Mouse (Mus musculus) midbrain, embryonic 14.5 days (tissue): Measurements from ENCODE around the gene Eml2. TPM values are rescaled to one million over a fixed set of nuclear protein-coding genes. Genes with fewer than 3 reads are reported as not detected.

ENCODE experiments used
- ATAC-seq: fragments of 200-750 bp; cut with Nextera tagmentation; 2 replicates; pipeline ENCODE4 v1.8.0; 2017; ENCODE audit warnings: moderate number of reproducible peaks, moderate library complexity; ENCODE audit not compliant: low FRiP score, low TSS enrichment
- DNase-seq: peaks from one replicate; pipeline ENCODE4 v3.0.0-alpha.2; 2015
- H3K27ac ChIP-seq: fragments of 300-500 bp; sonication (generic); replicated peaks from 2 replicates; pipeline ENCODE4 v1.5.1; 2014; ENCODE audit warnings: mild to moderate bottlenecking, low read depth, low read length, moderate library complexity
- H3K27me3 ChIP-seq: fragments of 300-500 bp; sonication (generic); 2 replicates; pipeline ENCODE4 v1.6.1; 2014; ENCODE audit warnings: low read length, control low read depth, mixed read lengths; ENCODE audit not compliant: control insufficient read depth, insufficient read depth
- H3K36me3 ChIP-seq: fragments of 300-500 bp; sonication (generic); 2 replicates; pipeline ENCODE4 v1.6.1; 2014; ENCODE audit warnings: low read length, control low read depth; ENCODE audit not compliant: control insufficient read depth, insufficient read depth
- H3K4me1 ChIP-seq: fragments of 300-500 bp; sonication (generic); 2 replicates; pipeline ENCODE4 v1.6.1; 2014; ENCODE audit warnings: mild to moderate bottlenecking, antibody characterized with exemption, low read length, control low read depth; ENCODE audit not compliant: control insufficient read depth, insufficient read depth
- H3K4me2 ChIP-seq: fragments of 300-500 bp; sonication (generic); 2 replicates; pipeline ENCODE4 v1.6.1; 2014; ENCODE audit warnings: mild to moderate bottlenecking, low read length, moderate library complexity
- H3K4me3 ChIP-seq: fragments of 300-500 bp; sonication (generic); replicated peaks from 2 replicates; pipeline ENCODE4 v1.5.1; 2014; ENCODE audit warnings: low read depth, low read length
- H3K9ac ChIP-seq: fragments of 300-500 bp; sonication (generic); replicated peaks from 2 replicates; pipeline ENCODE4 v1.6.1; 2014; ENCODE audit warnings: mild to moderate bottlenecking, low read length, moderate library complexity
- H3K9me3 ChIP-seq: fragments of 300-500 bp; sonication (generic); 2 replicates; pipeline ENCODE4 v1.6.1; 2016; ENCODE audit warnings: low read length, control low read depth, mixed read lengths; ENCODE audit not compliant: control insufficient read depth
- WGBS: fragments of 180-500 bp; shearing (Covaris S2); extraction: QIAGEN DNeasy Blood & Tissue Kit; methylation state at CpG from one replicate; pipeline ENCODE4 v1.1.7; 2014; 5-methylcytosine and 5-hydroxymethylcytosine counted together
- polyA plus RNA-seq: library from polyadenylated mRNA; unstranded; fragments of >200 nt; fragmentation: Nextera tagmentation; extraction: Ambion mirVana; gene quantifications from 2 replicates; pipeline ENCODE4 v1.2.1, GENCODE M21; 2014

Eml2 gene
- polyA plus RNA-seq, 1 experiment from 2014 or later = 2.6 TPM

DNA sequence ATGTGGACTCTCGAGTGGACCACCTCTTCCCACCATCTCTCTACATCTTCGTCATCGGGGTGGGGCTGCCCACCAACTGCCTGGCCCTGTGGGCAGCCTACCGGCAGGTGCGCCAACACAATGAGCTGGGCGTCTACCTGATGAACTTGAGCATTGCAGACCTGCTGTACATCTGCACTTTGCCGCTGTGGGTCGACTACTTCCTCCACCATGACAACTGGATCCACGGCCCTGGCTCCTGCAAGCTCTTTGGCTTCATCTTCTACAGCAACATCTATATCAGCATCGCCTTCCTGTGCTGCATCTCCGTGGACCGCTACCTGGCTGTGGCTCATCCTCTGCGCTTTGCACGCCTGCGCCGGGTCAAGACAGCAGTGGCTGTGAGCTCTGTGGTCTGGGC, 46.0 kb downstream of the Eml2 start:
- Histone ChIP-seq H3K27ac (no peak overlapping the region), H3K27me3 (no peaks in the 10 kb centered on the region), H3K9me3 (no peaks in the 10 kb centered on the region), H3K9ac (no peak overlapping the region), H3K4me1 (peaks cover 6% of the 10 kb centered on the region), H3K4me3 (no peak overlapping the region), H3K4me2 (no peak overlapping the region), H3K36me3 (peaks cover 6% of the 10 kb centered on the region; the same call in 1 of the 2 replicates)
- WGBS = 95% methylated on average over 16 of the region's 16 CpGs
- ATAC-seq (no peak), DNase-seq (no peak)

DNA sequence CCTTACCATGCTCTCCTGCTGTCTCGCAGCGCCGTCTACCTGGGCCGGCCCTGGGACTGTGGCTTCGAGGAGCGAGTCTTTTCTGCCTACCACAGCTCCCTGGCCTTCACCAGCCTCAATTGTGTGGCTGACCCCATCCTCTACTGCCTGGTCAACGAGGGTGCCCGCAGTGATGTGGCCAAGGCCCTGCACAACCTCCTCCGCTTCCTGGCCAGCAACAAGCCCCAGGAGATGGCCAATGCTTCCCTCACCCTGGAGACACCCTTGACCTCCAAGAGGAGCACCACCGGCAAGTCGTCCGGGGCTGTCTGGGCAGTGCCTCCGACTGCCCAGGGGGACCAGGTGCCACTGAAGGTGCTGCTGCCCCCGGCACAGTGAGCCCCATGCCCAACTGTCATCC, 46.7 kb downstream of the Eml2 start:
- no peak for ATAC-seq
- WGBS = 93% methylated on average over 14 of the region's 14 CpGs
- no peak overlapping the region for H3K4me2 ChIP-seq
- H3K27me3 ChIP-seq = no peaks in the 10 kb centered on the region
- no peak overlapping the region for H3K27ac ChIP-seq
- no peak overlapping the region for H3K4me3 ChIP-seq
- H3K36me3 ChIP-seq = peaks cover 6% of the 10 kb centered on the region; the same call in 1 of the 2 replicates
- H3K9me3 ChIP-seq = no peaks in the 10 kb centered on the region
- peaks cover 8% of the 10 kb centered on the region for H3K4me1 ChIP-seq
- H3K9ac ChIP-seq = no peak overlapping the region
- no peak for DNase-seq

DNA sequence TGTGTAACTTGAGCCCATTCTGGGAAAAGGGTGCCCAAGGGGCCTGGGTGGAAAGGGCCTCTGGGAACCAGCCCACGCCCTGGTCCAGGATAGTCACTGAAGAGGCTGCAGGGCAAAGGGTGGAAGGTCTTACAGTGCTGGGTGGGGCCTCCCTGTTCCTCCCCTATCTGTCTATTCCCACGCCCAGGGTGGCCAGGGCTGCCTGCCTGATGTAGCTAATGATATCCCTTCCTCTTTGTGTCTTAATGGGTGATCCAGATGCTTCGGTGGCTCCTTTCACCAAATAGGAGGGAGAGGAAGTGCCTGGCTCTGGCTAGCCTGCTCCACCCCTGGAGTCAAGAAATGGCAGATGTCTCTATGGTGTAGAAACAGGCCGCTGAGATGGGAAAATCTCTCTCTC, 48.7 kb downstream of the Eml2 start:
- Histone ChIP-seq H3K4me1 (peaks cover 17% of the 10 kb centered on the region), H3K9me3 (no peaks in the 10 kb centered on the region), H3K27ac (no peak overlapping the region), H3K9ac (no peak overlapping the region), H3K4me2 (no peak overlapping the region), H3K4me3 (no peak overlapping the region), H3K36me3 (peaks cover 6% of the 10 kb centered on the region; the same call in 1 of the 2 replicates), H3K27me3 (no peaks in the 10 kb centered on the region)
- DNase-seq (no peak), ATAC-seq (no peak)
- WGBS = 83% methylated on average over 4 of the region's 4 CpGs

DNA sequence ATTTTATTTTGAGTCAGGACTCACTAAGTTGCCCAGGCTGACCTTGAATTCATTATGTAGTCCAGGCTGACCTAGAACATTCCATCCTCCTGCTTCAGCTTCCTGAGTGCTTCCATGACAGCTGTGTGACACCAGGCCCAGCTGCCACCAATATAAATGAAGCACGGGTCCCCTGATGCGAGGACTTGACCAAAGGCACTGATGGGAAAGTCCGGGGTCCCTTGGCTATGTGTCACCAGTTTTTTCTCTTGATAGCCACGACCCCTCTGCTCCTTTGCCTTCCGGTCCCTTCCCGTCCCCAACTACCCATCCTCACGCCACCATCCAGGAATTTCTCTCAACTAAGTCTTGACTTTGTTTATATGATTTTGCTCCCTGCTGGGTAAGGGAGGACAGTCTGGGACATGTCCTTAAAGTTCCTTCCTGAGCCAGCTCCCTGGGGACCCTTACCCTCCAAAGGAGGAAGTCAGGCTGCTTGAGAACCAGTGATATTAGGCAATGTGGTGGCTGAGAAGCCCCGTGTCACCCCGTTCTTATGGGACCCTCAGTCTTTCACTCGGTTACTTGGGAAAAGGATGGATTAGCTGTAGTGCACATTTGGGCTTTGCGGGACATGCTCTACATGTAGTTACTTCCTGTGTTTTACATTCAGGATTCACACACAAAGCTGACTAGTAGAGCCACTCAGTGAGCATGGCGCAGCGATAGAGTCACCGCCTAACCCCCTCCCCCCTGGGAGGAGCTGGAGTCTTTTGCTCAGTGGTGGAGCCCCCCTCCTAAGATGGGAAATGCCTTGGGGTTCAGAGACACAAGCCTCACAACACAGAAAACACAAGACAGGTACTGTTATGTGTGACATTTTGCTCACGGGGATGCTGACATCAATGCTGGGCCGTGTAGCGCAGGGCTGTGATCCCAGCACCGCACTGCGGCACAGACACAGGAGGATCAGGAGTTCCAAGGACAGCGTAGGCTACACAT, 50.9 kb downstream of the Eml2 start:
- ATAC-seq (peak; percentile 21; the same call in 1 of the 2 replicates), DNase-seq (peak; percentile 68)
- Histone ChIP-seq H3K36me3 (peaks cover 14% of the 10 kb centered on the region), H3K4me3 (peak overlapping the region; percentile 65), H3K27ac (peak overlapping the region; percentile 100), H3K9me3 (no peaks in the 10 kb centered on the region), H3K27me3 (no peaks in the 10 kb centered on the region), H3K4me1 (peaks cover 19% of the 10 kb centered on the region), H3K9ac (peak overlapping the region; percentile 61), H3K4me2 (peak overlapping the region; percentile 92)
- 19% methylated on average over 20 of the region's 20 CpGs for WGBS

DNA sequence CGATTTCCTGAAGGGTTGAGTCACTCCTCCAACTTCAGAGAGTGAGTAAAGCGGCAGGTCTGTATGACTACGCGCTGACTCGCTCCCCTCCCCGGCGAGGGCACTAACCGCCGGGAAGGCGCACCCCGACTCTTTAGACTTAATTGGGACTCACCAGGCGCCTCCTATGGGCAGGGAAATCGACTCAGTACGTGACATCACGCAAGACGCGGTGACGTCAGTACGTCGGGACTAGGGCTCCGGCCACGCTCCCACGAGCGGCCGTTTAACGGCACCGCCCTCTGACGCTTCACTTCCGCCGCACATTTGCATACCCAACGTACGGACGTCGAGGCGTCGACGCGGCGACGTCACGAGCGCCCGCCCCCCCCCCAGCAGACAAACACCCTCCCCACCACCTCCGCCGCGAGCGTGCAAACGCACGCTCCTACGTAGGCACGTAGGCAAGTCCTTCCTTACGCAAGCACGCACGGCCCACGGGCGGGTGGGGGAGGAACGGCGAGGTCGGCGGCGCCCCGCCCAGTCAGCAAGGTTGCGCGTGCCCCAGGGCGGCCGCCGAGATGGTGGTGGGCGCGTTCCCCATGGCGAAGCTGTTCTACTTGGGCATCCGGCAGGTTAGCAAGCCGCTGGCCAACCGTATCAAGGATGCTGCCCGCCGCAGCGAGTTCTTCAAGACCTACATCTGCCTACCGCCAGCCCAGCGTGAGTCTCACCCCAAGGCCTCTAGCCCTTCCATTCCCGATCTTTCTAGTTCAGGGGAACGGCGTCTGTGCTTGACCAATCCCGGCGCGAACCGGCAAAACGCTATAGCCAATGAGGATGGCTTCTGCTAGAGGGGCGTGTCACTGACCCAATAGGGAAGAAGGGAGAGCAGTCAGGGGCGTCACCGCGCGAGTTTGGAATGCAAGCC, 51.9 kb downstream of the Eml2 start, which contains the start of gene Opa3:
Opa3 (plus strand) TSS at position 452 of the 910 bp plus-strand sequence.
- Histone ChIP-seq H3K4me1 (peaks cover 19% of the 10 kb centered on the region), H3K36me3 (peaks cover 14% of the 10 kb centered on the region), H3K9me3 (no peaks in the 10 kb centered on the region), H3K27me3 (no peaks in the 10 kb centered on the region), H3K9ac (peak within 1 kb of the TSS; percentile 79), H3K27ac (peak within 1 kb of the TSS; percentile 100), H3K4me3 (peak within 1 kb of the TSS; percentile 65), H3K4me2 (peak within 1 kb of the TSS; percentile 92)
- ATAC-seq = peak; percentile 95
- peak; percentile 100 for DNase-seq
- under 1% methylated on average over 89 of the region's 91 CpGs for WGBS

DNA sequence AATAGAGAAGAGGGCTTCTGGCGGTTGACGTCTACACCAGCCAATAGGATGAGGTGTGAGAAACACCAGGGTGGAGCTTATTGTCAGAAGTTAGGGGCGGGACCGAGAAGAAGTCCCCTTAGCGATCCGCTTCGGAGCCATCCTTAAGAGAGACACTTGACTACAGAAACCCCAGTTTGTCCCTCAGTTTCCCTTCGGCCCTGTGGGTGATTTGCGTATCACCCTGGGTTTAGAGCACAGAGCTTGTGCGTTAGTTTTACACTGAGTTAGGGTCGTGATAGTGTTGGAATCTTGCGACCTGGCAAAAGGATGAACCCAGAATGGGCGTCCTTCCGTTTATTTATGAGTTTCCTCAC, 52.5 kb downstream of the Eml2 start:
- H3K9me3 ChIP-seq = no peaks in the 10 kb centered on the region
- peak overlapping the region; percentile 79 for H3K9ac ChIP-seq
- peak overlapping the region; percentile 100 for H3K27ac ChIP-seq
- ATAC-seq (no peak), DNase-seq (no peak)
- H3K36me3 ChIP-seq = peaks cover 14% of the 10 kb centered on the region
- H3K4me2 ChIP-seq = peak overlapping the region; percentile 92
- peak overlapping the region; percentile 65 for H3K4me3 ChIP-seq
- WGBS = 0% methylated on average over 14 of the region's 14 CpGs
- peaks cover 19% of the 10 kb centered on the region for H3K4me1 ChIP-seq
- no peaks in the 10 kb centered on the region for H3K27me3 ChIP-seq

DNA sequence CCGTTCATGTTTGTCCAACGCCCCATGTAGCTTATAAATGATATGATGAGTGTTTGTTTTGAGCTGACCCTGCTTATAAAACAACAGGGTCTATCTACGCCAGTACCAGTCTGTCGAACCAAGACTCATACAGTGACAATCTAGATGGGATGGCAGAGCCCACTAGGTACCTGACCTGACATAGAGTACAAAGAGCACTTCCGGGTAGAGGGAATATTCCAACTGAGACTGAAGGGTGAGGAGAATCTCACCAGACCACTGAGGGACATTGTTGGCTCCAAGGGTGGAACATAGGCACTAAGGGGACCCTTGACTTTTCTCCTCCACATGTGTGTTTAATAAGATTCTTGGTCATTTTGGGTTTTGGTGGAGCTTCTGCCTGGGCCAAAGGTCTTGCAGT, 53.2 kb downstream of the Eml2 start:
- peak overlapping the region; percentile 79 for H3K9ac ChIP-seq
- peaks cover 14% of the 10 kb centered on the region for H3K36me3 ChIP-seq
- 44% methylated on average over 5 of the region's 5 CpGs for WGBS
- DNase-seq = no peak
- H3K27me3 ChIP-seq = no peaks in the 10 kb centered on the region
- peak overlapping the region; percentile 92 for H3K4me2 ChIP-seq
- peaks cover 19% of the 10 kb centered on the region for H3K4me1 ChIP-seq
- ATAC-seq = no peak
- H3K9me3 ChIP-seq = no peaks in the 10 kb centered on the region
- peak overlapping the region; percentile 65 for H3K4me3 ChIP-seq
- peak overlapping the region; percentile 100 for H3K27ac ChIP-seq

DNA sequence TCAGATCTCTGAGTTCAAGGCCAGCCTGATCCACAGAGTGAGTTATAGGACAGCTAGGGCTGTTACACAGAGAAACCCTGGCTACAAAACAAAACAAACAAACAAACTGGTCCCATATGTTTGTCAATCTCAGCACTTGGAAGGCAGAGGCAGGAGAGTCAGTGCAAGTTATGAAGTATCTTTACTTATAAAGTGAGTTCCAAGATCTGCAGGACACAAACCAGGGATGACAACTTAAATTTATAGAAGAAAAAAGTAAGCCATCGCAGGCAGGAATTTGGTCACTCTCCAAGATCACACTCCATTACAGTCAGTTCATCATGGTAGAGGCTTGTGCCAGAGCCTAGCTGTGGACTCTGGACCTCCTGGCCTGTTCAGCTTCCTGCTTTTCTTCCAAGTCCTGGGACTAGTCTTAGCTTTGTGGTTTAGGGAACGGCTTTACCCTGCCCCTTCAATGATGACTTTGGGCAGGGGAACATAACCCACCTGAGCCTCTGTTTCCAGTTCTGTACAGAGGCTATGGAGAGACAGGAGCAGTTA, 53.9 kb downstream of the Eml2 start:
- H3K4me2 ChIP-seq = peak overlapping the region; percentile 92; the same call in 1 of the 2 replicates
- no peak for DNase-seq
- peaks cover 19% of the 10 kb centered on the region for H3K4me1 ChIP-seq
- no peaks in the 10 kb centered on the region for H3K9me3 ChIP-seq
- ATAC-seq = no peak
- H3K36me3 ChIP-seq = peaks cover 14% of the 10 kb centered on the region
- 96% methylated on average over 2 of the region's 2 CpGs for WGBS
- no peaks in the 10 kb centered on the region for H3K27me3 ChIP-seq
- H3K27ac ChIP-seq = no peak overlapping the region
- H3K4me3 ChIP-seq = no peak overlapping the region
- H3K9ac ChIP-seq = no peak overlapping the region
